Mouse (Mus musculus): Measurements from ENCODE around the gene 4930503B20Rik. TPM values are rescaled to one million over a fixed set of nuclear protein-coding genes. Genes with fewer than 3 reads are reported as not detected.

4930503B20Rik gene
- total RNA-seq, 2 experiments from 2014 or later: 0.15 TPM; not detected in 1

DNA sequence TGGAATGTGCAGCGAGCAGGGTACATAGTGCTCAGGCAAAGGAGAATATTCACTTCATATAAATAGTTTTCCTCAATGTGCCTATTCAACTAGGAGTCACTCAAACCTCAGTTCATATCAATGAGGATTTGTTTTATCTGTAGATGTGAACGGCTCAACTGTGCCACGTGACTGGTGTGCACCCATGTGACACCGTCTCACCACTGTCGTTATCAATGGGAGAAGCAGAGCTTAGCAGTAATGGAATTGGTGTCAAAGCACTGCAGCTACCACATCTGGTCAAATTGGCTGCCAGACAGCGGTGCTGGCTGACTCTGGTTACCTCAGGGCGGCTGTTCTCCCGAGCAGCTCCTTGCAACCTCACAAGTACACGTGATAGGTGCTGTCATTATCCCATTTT lies 46.5 kb downstream of the 4930503B20Rik start:
- DNase-seq: no peak
- intact Hi-C loops (cut with DNase I): no loop called here

GRCm38 (mm10) chr3:146602531-146602930 lies 48.6 kb downstream of the 4930503B20Rik start:
- no peak for DNase-seq
- intact Hi-C loops (cut with DNase I): no loop called here

- intact Hi-C loops (cut with DNase I): no loop called here
- DNase-seq: no peak
Observed at GRCm38 (mm10) chr3:146601205-146601604, 49.9 kb downstream of the 4930503B20Rik start.

- no peak for DNase-seq
- intact Hi-C loops (cut with DNase I): no loop called here
Observed at GRCm38 (mm10) chr3:146599198-146599900, 51.8 kb downstream of the 4930503B20Rik start.

GRCm38 (mm10) chr3:146598411-146598810 lies 52.7 kb downstream of the 4930503B20Rik start:
- no peak for DNase-seq
- intact Hi-C loops (cut with DNase I): no loop called here

DNA sequence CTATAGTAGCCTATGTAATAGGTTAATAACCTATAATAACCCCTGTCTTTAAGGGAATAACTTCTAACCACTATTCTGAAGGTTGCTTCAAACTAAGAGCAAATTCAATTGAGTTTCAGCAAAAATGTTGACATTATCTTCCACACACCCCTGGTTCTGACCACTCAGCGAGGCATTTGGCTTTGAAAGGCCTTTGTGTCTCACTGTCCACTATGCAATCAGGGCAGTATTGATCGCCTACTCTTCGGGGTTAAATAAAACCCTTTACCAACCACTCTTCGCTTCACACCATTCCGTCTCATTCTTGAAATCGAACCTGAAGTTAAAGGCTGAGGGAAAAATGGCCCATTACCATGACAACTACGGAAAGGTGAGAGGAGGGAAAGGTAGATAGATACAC lies 54.3 kb downstream of the 4930503B20Rik start:
- DNase-seq: no peak
- intact Hi-C loops (cut with DNase I): no loop called here

DNA sequence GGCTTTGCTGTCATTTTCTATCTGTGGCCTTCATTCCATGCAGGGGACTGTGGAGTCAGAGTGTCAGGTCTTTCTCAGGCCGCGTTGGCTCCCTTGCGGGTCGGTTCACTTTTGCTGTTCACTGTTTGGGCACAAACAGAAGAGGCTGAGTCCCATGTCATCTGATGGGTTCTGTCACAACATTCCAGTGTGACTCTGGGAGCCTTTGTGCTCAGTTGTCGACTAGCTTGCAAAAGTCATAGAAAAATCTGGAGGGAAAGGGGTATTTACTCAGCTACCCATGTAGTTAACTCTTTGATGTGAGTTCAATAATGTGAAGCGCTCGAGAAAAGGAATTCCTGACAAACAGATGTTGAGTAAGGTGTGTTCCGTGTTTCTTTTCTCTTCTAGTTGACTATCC lies 54.7 kb downstream of the 4930503B20Rik start:
- no peak for DNase-seq
- intact Hi-C loops (cut with DNase I): no loop called here

DNA sequence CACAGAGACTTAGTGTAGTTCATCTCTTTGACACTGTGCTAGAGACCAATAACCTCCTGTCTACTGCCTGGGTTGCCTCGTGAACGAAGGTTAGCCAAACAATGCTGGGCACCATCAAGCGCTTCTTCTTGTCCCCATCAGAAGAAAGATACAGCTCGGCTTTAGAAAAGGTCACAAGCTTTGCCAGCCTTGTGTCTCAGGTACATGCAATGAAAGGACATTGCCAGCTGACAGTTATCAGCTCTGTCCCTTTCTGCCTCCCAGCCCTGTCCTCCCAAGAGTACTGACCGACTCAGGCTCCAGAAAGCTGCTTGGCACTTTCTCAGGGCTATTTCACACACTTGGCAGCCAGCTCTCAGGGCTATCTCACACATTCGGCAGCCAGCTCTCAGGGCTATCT lies 55.7 kb downstream of the 4930503B20Rik start:
- intact Hi-C loops (cut with DNase I): no loop called here
- DNase-seq: no peak

Other genes starting within 250 kb of the 4930503B20Rik start
- 10 to 100 TPM in 1 of 2 experiments, 1 to 10 TPM in 1; 8.9 to 11.0 TPM for gene Ssx2ip, start 246.7 kb downstream of the 4930503B20Rik start, total RNA-seq (2021)
- 1 to 10 TPM; 4.0 to 4.7 TPM for gene Ctbs, start 201.5 kb downstream of the 4930503B20Rik start, total RNA-seq (2021)
- gene Spata1, start 151.6 kb downstream of the 4930503B20Rik start, total RNA-seq (2021): 1 to 10 TPM; 2.7 to 3.6 TPM
- gene Gng5, start 151.5 kb downstream of the 4930503B20Rik start, total RNA-seq (2021): 100 to 1,000 TPM; 201 to 215 TPM
- gene Rpf1, start 129.9 kb downstream of the 4930503B20Rik start, total RNA-seq (2021): 10 to 100 TPM; 13.6 to 14.4 TPM
- not detected for gene Uox, start 80.9 kb downstream of the 4930503B20Rik start, total RNA-seq (2021)
- not detected for gene Dnase2b, start 35.7 kb downstream of the 4930503B20Rik start, total RNA-seq (2021)
- 1 to 10 TPM; 1.4 to 2.6 TPM for gene Samd13, start 34.3 kb upstream of the 4930503B20Rik start, total RNA-seq (2021)
- 10 to 100 TPM; 62.5 to 68.3 TPM for gene Prkacb, start 161.7 kb upstream of the 4930503B20Rik start, total RNA-seq (2021)
- 1 to 10 TPM; 3.8 TPM for gene Ttll7, start 201.1 kb upstream of the 4930503B20Rik start, total RNA-seq (2021)

Data from heart, postnatal 14 days (tissue).